Mouse (Mus musculus): Measurements from ENCODE around the gene Tbc1d25.

DNA sequence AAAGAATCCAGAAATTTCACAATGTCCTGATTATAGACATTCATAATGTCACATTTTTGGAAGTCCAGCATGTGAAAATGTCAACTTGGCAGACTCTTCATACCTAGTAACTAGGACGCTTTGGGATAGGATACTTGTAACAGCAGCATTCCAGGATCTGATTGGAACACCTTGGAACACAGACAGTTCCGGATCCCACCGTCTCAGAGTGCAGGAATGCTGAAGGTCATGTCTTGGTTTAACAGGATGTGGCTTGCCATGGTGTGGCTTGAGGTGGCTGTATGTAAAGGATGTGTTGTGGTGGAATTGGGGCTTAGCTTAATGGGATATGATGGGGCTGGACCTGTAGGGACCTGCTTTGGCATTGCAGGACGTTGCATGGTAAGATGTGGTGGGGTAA lies 29.1 kb upstream of the Tbc1d25 start:
- no peak for TF ChIP-seq CTCF (conservative IDR thresholded peaks at IDR 0.05; ENCODE audit: low read length)
- no peak for TF ChIP-seq NANOG (IDR thresholded peaks at IDR 0.05; ENCODE audit: borderline replicate concordance, low read length)
- TF ChIP-seq POU5F1 (IDR thresholded peaks at IDR 0.05; ENCODE audit: borderline replicate concordance, low read length) = no peak
